10 mouse cellular contexts compared by ENCODE assay signal in genomic region chr3:141491951-141492310, GRCm38 (mm10). TPM values are rescaled to one million over a fixed set of nuclear protein-coding genes. Genes with fewer than 3 reads are reported as not detected.
DNase-seq lines count a peak whose midpoint lies in the region; ATAC-seq and TF ChIP-seq lines count a peak whose summit lies in the region.
"Had no signal": no experiment of that assay in that cellular context is flagged by ENCODE, and none has a peak within 500 bp of the region (broad histone marks: within the 10 kb centered on the region; RNA-seq: fewer than 3 reads in every experiment).

No protein-coding gene starts in this region.

- DNase-seq in left cerebral cortex, postnatal 4 days: peak; percentile 25
- DNase-seq in left cerebral cortex, adult 18-20 months (ENCODE audit: low spot score in 2 of 2): no peak
- no peak for DNase-seq in right cerebral cortex, adult 2 months (ENCODE audit: low spot score in 2 of 2)

- ATAC-seq in embryonic facial prominence, embryonic 15.5 days (ENCODE audit: insufficient number of reproducible peaks, low FRiP score, low TSS enrichment, low read depth): no peak; the same call in 1 of the 2 replicates
- ATAC-seq in intestine, embryonic 15.5 days: no peak
- ATAC-seq in activated CD4-positive, CD25-positive, alpha-beta regulatory T cell, adult 4 months: no peak
- ATAC-seq: midbrain, embryonic 15.5 days had no signal

- WGBS in embryonic facial prominence, embryonic 15.5 days: 9% methylated on average over 2 of the region's 2 CpGs
- 24% methylated on average over 2 of the region's 2 CpGs for WGBS in intestine, embryonic 15.5 days

- no peak overlapping the region for H3K4me3 ChIP-seq in embryonic facial prominence, embryonic 15.5 days (replicated peaks)
- no peak overlapping the region for H3K4me3 ChIP-seq in intestine, embryonic 15.5 days (replicated peaks)
- peak overlapping the region; percentile 4 for H3K4me3 ChIP-seq in myocyte
- H3K4me3 ChIP-seq: forebrain, embryonic 12.5 days; midbrain, embryonic 15.5 days had no signal

- TF ChIP-seq POLR2A in myocyte (IDR thresholded peaks at IDR 0.05; ENCODE audit: insufficient read length, low read depth): no peak

- H3K27ac ChIP-seq in embryonic facial prominence, embryonic 15.5 days (replicated peaks): peak overlapping the region; percentile 34; the same call in 1 of the 2 replicates
- peak overlapping the region; percentile 27; the same call in 1 of the 2 replicates for H3K27ac ChIP-seq in intestine, embryonic 15.5 days
- H3K27ac ChIP-seq: forebrain, embryonic 12.5 days; midbrain, embryonic 15.5 days had no signal

- H3K9ac ChIP-seq in embryonic facial prominence, embryonic 15.5 days: no peak overlapping the region
- H3K9ac ChIP-seq in intestine, embryonic 15.5 days: no peak overlapping the region
- H3K9ac ChIP-seq: forebrain, embryonic 12.5 days; midbrain, embryonic 15.5 days had no signal

- H3K36me3 ChIP-seq in embryonic facial prominence, embryonic 15.5 days: no peaks in the 10 kb centered on the region
- H3K36me3 ChIP-seq in intestine, embryonic 15.5 days: no peaks in the 10 kb centered on the region
- no peaks in the 10 kb centered on the region for H3K36me3 ChIP-seq in myocyte (ENCODE audit: control insufficient read depth, insufficient read depth)
- H3K36me3 ChIP-seq: forebrain, embryonic 12.5 days; midbrain, embryonic 15.5 days had no signal

- H3K79me2 ChIP-seq in myocyte (ENCODE audit: control insufficient read depth, insufficient read depth): no peaks in the 10 kb centered on the region

- H3K4me1 ChIP-seq in embryonic facial prominence, embryonic 15.5 days: peaks cover 7% of the 10 kb centered on the region
- 0 out of 2 replicates have a peak, but pooled peaks cover 6% of the 10 kb centered on the region for H3K4me1 ChIP-seq in intestine, embryonic 15.5 days (replicated peaks)

- no peak overlapping the region for H3ac ChIP-seq in myocyte (ENCODE audit: control insufficient read depth, insufficient read length)

- no peaks in the 10 kb centered on the region for H3K9me3 ChIP-seq in embryonic facial prominence, embryonic 15.5 days (replicated peaks)
- H3K9me3 ChIP-seq in intestine, embryonic 15.5 days: no peaks in the 10 kb centered on the region
- H3K9me3 ChIP-seq: forebrain, embryonic 12.5 days; midbrain, embryonic 15.5 days had no signal

- no peak overlapping the region for H3K4me2 ChIP-seq in embryonic facial prominence, embryonic 15.5 days (replicated peaks)
- 0 out of 2 replicates have a peak overlapping the region, but pooled peaks have one; percentile 2 for H3K4me2 ChIP-seq in intestine, embryonic 15.5 days (replicated peaks)
- peak overlapping the region; percentile 61 for H3K4me2 ChIP-seq in myocyte (ENCODE audit: low read depth)
- H3K4me2 ChIP-seq: forebrain, embryonic 12.5 days; midbrain, embryonic 15.5 days had no signal

- intact Hi-C loops in left cerebral cortex, postnatal 4 days (cut with DNase I): no loop called here

- H3K27me3 ChIP-seq in embryonic facial prominence, embryonic 15.5 days: no peaks in the 10 kb centered on the region
- H3K27me3 ChIP-seq in intestine, embryonic 15.5 days (replicated peaks): no peaks in the 10 kb centered on the region
- H3K27me3 ChIP-seq in myocyte (ENCODE audit: control insufficient read depth, insufficient read depth, insufficient read length): no peaks in the 10 kb centered on the region
- H3K27me3 ChIP-seq: forebrain, embryonic 12.5 days; midbrain, embryonic 15.5 days had no signal

TF ChIP-seq in myocyte, 11 proteins besides CTCF, POLR2A, EP300 and RAD21:
- TF ChIP-seq MYOD1 (IDR thresholded peaks at IDR 0.05; ENCODE audit: control insufficient read depth in 1 of 3, insufficient read length in 2 of 3, low read depth in 2 of 3) (no peak), REST (IDR thresholded peaks at IDR 0.05; ENCODE audit: insufficient read depth, insufficient read length) (no peak), TCF3 (IDR thresholded peaks at IDR 0.05; ENCODE audit: insufficient read length, low read depth) (no peak), CEBPB (IDR thresholded peaks at IDR 0.05; ENCODE audit: insufficient read depth, poor library complexity, severe bottlenecking) (no peak), MAX (IDR thresholded peaks at IDR 0.05; ENCODE audit: low read depth) (no peak), SRF (IDR thresholded peaks at IDR 0.05; ENCODE audit: control insufficient read depth, insufficient read length, low read depth) (no peak), POLR2AphosphoS2 (IDR thresholded peaks at IDR 0.05; ENCODE audit: insufficient read length, low read depth) (no peak), E2F4 (IDR thresholded peaks at IDR 0.05; ENCODE audit: insufficient read depth) (no peak), MYOG (IDR thresholded peaks at IDR 0.05; ENCODE audit: control insufficient read depth in 1 of 3, insufficient read depth in 1 of 3, insufficient read length in 2 of 3, low read depth in 2 of 3) (no peak), TCF12 (IDR thresholded peaks at IDR 0.05; ENCODE audit: insufficient read depth, poor library complexity, severe bottlenecking) (no peak), USF1 (IDR thresholded peaks at IDR 0.05; ENCODE audit: low read depth) (no peak)

RNA-seq across cellular contexts. Expression of gene Unc5c, which starts 26.9 kb away (rescaled TPM):
- 10 to 100 TPM; 52.2 to 56.9 TPM for total RNA-seq in left cerebral cortex, postnatal 4 days (2021)
- total RNA-seq in left cerebral cortex, adult 18-20 months (2021): 10 to 100 TPM; 29.9 to 30.9 TPM
- polyA plus RNA-seq in embryonic facial prominence, embryonic 15.5 days (2015; fragmentation: Nextera tagmentation; extraction: Ambion mirVana): 5.4 and 6.7 TPM in 2 replicates
- 8.2 and 8.9 TPM in 2 replicates for polyA plus RNA-seq in intestine, embryonic 15.5 days (2015; fragmentation: Nextera tagmentation; extraction: Ambion mirVana)
- polyA plus RNA-seq in myocyte (2012; fragmentation: generic; extraction: Trizol): 1.00 TPM
- not detected for polyA plus RNA-seq in activated CD4-positive, CD25-positive, alpha-beta regulatory T cell, adult 4 months (2017; shearing (Covaris generic))
- total RNA-seq: hematopoietic stem cell, adult 5-6 weeks had no signal
